Mouse (Mus musculus): ENCODE measurements around the gene Itsn2. TPM values are rescaled to one million over a fixed set of nuclear protein-coding genes. Genes with fewer than 3 reads are reported as not detected.
A peak's percentile ranks its signal among the peaks of the same experiment; 100 is the strongest.

Gene Itsn2
- polyA plus RNA-seq, 1 experiment from 2014 or later, result 42.7 TPM

- no peaks in the 10 kb centered on the region for H3K27me3 ChIP-seq (ENCODE audit: insufficient read depth, low read length)
- 47% methylated on average over 8 of the region's 8 CpGs for WGBS
- H3K9ac ChIP-seq, result no peak overlapping the region
- no peak for TF ChIP-seq CTCF (IDR thresholded peaks at IDR 0.05; ENCODE audit: low read depth)
- H3K36me3 ChIP-seq (ENCODE audit: insufficient read depth), result no peaks in the 10 kb centered on the region
- ATAC-seq (ENCODE audit: insufficient read depth) (no peak), DNase-seq (no peak)
- no peak overlapping the region for H3K4me2 ChIP-seq
- no peak overlapping the region for H3K4me3 ChIP-seq (ENCODE audit: low read depth, low read length)
- H3K27ac ChIP-seq (ENCODE audit: low read depth), result no peak overlapping the region
- no peaks in the 10 kb centered on the region for H3K9me3 ChIP-seq (ENCODE audit: low read depth, low read length)
- H3K4me1 ChIP-seq (ENCODE audit: insufficient read depth), result peaks cover 4% of the 10 kb centered on the region
Observed at GRCm38 (mm10) chr12:4598666-4599428, 6.4 kb downstream of the Itsn2 start.

- WGBS, result 74% methylated on average over 4 of the region's 4 CpGs
- no peak overlapping the region for H3K4me2 ChIP-seq
- no peaks in the 10 kb centered on the region for H3K4me1 ChIP-seq (ENCODE audit: insufficient read depth)
- DNase-seq (no peak), ATAC-seq (ENCODE audit: insufficient read depth) (no peak)
- H3K4me3 ChIP-seq (ENCODE audit: low read depth, low read length), result no peak overlapping the region
- no peaks in the 10 kb centered on the region for H3K9me3 ChIP-seq (ENCODE audit: low read depth, low read length)
- H3K27ac ChIP-seq (ENCODE audit: low read depth), result no peak overlapping the region
- H3K27me3 ChIP-seq (ENCODE audit: insufficient read depth, low read length), result no peaks in the 10 kb centered on the region
- no peak for TF ChIP-seq CTCF (IDR thresholded peaks at IDR 0.05; ENCODE audit: low read depth)
- no peak overlapping the region for H3K9ac ChIP-seq
- H3K36me3 ChIP-seq (ENCODE audit: insufficient read depth), result no peaks in the 10 kb centered on the region
Observed at GRCm38 (mm10) chr12:4599713-4600112, 7.3 kb downstream of the Itsn2 start.

GRCm38 (mm10) chr12:4606625-4607024 is 14.2 kb downstream of the Itsn2 start:
- H3K4me2 ChIP-seq, result no peak overlapping the region
- H3K4me3 ChIP-seq (ENCODE audit: low read depth, low read length), result no peak overlapping the region
- WGBS, result 45% methylated on average over 3 of the region's 3 CpGs
- H3K9me3 ChIP-seq (ENCODE audit: low read depth, low read length), result no peaks in the 10 kb centered on the region
- H3K27ac ChIP-seq (ENCODE audit: low read depth), result no peak overlapping the region
- no peaks in the 10 kb centered on the region for H3K27me3 ChIP-seq (ENCODE audit: insufficient read depth, low read length)
- H3K9ac ChIP-seq, result no peak overlapping the region
- no peaks in the 10 kb centered on the region for H3K36me3 ChIP-seq (ENCODE audit: insufficient read depth)
- H3K4me1 ChIP-seq (ENCODE audit: insufficient read depth), result no peaks in the 10 kb centered on the region
- ATAC-seq (ENCODE audit: insufficient read depth) (no peak), DNase-seq (no peak)
- no peak for TF ChIP-seq CTCF (IDR thresholded peaks at IDR 0.05; ENCODE audit: low read depth)

- no peaks in the 10 kb centered on the region for H3K9me3 ChIP-seq (ENCODE audit: low read depth, low read length)
- no peak overlapping the region for H3K27ac ChIP-seq (ENCODE audit: low read depth)
- no peak overlapping the region for H3K4me3 ChIP-seq (ENCODE audit: low read depth, low read length)
- ATAC-seq (ENCODE audit: insufficient read depth) (no peak), DNase-seq (no peak)
- 54% methylated on average over 2 of the region's 2 CpGs for WGBS
- H3K4me1 ChIP-seq (ENCODE audit: insufficient read depth), result no peaks in the 10 kb centered on the region
- H3K36me3 ChIP-seq (ENCODE audit: insufficient read depth), result no peaks in the 10 kb centered on the region
- H3K27me3 ChIP-seq (ENCODE audit: insufficient read depth, low read length), result no peaks in the 10 kb centered on the region
- TF ChIP-seq CTCF (IDR thresholded peaks at IDR 0.05; ENCODE audit: low read depth), result no peak
- H3K9ac ChIP-seq, result no peak overlapping the region
- H3K4me2 ChIP-seq, result no peak overlapping the region
Observed at GRCm38 (mm10) chr12:4614722-4615121, 22.3 kb downstream of the Itsn2 start.

- ATAC-seq (ENCODE audit: insufficient read depth), result no peak
- 42% methylated on average over 1 of the region's 1 CpGs for WGBS
- Histone ChIP-seq H3K27me3 (ENCODE audit: insufficient read depth, low read length) (no peaks in the 10 kb centered on the region), H3K4me2 (no peak overlapping the region), H3K36me3 (ENCODE audit: insufficient read depth) (peaks cover 5% of the 10 kb centered on the region; the same call in 1 of the 2 replicates), H3K27ac (ENCODE audit: low read depth) (no peak overlapping the region), H3K9ac (no peak overlapping the region), H3K4me3 (ENCODE audit: low read depth, low read length) (no peak overlapping the region), H3K9me3 (ENCODE audit: low read depth, low read length) (no peaks in the 10 kb centered on the region), H3K4me1 (ENCODE audit: insufficient read depth) (no peaks in the 10 kb centered on the region)
- TF ChIP-seq CTCF (IDR thresholded peaks at IDR 0.05; ENCODE audit: low read depth), result no peak
- DNase-seq, result no peak
Observed at GRCm38 (mm10) chr12:4624201-4624600, 31.8 kb downstream of the Itsn2 start.

GRCm38 (mm10) chr12:4632957-4633356 is 40.5 kb downstream of the Itsn2 start:
- Histone ChIP-seq H3K4me2 (no peak overlapping the region), H3K4me1 (ENCODE audit: insufficient read depth) (no peaks in the 10 kb centered on the region), H3K36me3 (ENCODE audit: insufficient read depth) (peaks cover 53% of the 10 kb centered on the region), H3K27me3 (ENCODE audit: insufficient read depth, low read length) (no peaks in the 10 kb centered on the region), H3K9me3 (ENCODE audit: low read depth, low read length) (no peaks in the 10 kb centered on the region), H3K4me3 (ENCODE audit: low read depth, low read length) (no peak overlapping the region), H3K9ac (no peak overlapping the region), H3K27ac (ENCODE audit: low read depth) (no peak overlapping the region)
- ATAC-seq (ENCODE audit: insufficient read depth) (no peak), DNase-seq (no peak)
- TF ChIP-seq CTCF (IDR thresholded peaks at IDR 0.05; ENCODE audit: low read depth), result no peak
- WGBS, result 86% methylated on average over 8 of the region's 8 CpGs

- Histone ChIP-seq H3K4me2 (no peak overlapping the region), H3K4me3 (ENCODE audit: low read depth, low read length) (no peak overlapping the region), H3K4me1 (ENCODE audit: insufficient read depth) (no peaks in the 10 kb centered on the region), H3K27ac (ENCODE audit: low read depth) (no peak overlapping the region), H3K27me3 (ENCODE audit: insufficient read depth, low read length) (no peaks in the 10 kb centered on the region), H3K36me3 (ENCODE audit: insufficient read depth) (peaks cover 50% of the 10 kb centered on the region), H3K9me3 (ENCODE audit: low read depth, low read length) (no peaks in the 10 kb centered on the region), H3K9ac (no peak overlapping the region)
- 0 out of 2 replicates have a peak, but pooled peaks have one; percentile 7 for TF ChIP-seq CTCF (IDR thresholded peaks at IDR 0.05; ENCODE audit: low read depth)
- no peak for ATAC-seq (ENCODE audit: insufficient read depth)
- WGBS, result 87% methylated on average over 1 of the region's 1 CpGs
- peak; percentile 17 for DNase-seq
Observed at GRCm38 (mm10) chr12:4638438-4638837, 46.0 kb downstream of the Itsn2 start.
